Mouse (Mus musculus) E14TG2a.4 (cell line): ENCODE results near the gene Hps4.

Experiments
- CTCF ChIP-seq: conservative IDR thresholded peaks from 2 replicates; pipeline ENCODE4 v1.5.1; 2014; ENCODE audit warnings: low read length
- NANOG ChIP-seq: IDR thresholded peaks from 2 replicates; pipeline ENCODE4 v1.6.1; 2014; ENCODE audit warnings: borderline replicate concordance, low read length, mixed read lengths
- POU5F1 ChIP-seq: IDR thresholded peaks from 2 replicates; pipeline ENCODE4 v1.6.1; 2014; ENCODE audit warnings: low read length, borderline replicate concordance

DNA sequence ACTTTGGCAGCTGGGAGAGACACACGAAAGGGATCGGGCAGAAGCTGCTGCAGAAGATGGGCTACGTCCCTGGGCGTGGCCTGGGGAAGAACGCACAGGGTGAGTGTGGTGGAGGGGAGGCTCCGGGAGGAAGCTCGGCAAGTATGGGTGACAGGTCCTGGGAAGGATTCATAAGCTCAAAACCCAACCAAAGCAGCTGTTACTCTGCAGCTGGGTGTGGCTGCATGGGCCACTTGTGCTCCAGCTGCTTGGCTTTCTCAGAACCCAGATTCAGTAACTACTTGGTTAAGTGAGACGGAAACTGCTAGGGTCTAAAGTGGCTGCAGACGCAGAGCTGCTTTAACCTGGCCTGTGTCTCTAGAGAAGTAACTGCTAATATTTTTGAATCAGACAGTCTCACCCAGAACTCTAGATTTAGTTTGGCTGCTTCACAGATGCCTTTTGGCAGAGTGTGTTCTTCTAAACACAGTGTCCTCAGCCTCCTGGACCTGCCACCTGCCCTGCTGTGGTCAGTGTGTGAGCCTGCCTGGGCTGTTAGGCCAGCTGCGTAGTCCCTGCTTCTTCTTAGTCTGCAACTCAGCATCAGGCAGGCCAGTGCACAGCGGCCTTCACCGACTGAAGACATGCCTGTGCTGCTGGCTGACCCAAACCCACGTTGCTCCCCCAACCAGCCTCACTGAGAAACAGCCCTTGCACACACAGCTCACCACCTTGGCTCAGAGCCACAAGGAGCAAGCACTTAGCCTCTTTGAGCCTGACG is 12.9 kb upstream of the Hps4 start:
- TF ChIP-seq CTCF (no peak), NANOG (no peak), POU5F1 (no peak)
